Mouse (Mus musculus) liver, embryonic 14 days (tissue): Measurements from ENCODE around the gene Atg2a. TPM values are rescaled to one million over a fixed set of nuclear protein-coding genes. Genes with fewer than 3 reads are reported as not detected.

Experiments used
- polyA plus RNA-seq: library from polyadenylated mRNA; depleted of rRNA; stranded (reverse); fragments of >200 nt; gene quantifications from 2 replicates; pipeline ENCODE4 v1.2.3, GENCODE M21; 2012; rRNA removed

Atg2a gene
- 4.1 and 5.0 TPM in 2 replicates for polyA plus RNA-seq

GRCm38 (mm10) chr19:6241274-6242107 lies at the start of gene Atg2a:
Atg2a (plus strand) TSS chr19:6241668.

DNA sequence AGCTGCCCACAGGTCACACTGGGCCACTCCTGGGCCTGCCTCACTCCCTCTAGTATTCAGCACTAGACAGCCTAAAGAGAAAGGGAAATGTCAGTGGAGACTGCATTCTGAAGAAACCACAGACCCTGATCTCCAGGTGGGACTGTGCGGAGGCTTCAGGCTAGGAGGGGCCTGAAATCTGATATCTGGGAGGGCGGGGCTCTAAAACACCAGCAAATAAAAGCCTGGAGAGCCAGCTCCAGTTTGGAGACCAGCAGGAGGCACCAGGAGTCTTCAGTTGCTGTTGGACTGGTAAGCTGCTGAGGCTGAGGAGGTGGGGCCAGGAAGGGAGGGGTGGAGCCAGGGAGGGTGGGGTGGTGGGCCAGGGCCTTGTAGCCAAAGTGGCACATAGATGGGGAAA lies 15.3 kb upstream of the Atg2a start, which contains the start of gene Gpha2:
Gpha2 (plus strand) TSS at position 246 of the 400 bp plus-strand sequence.

DNA sequence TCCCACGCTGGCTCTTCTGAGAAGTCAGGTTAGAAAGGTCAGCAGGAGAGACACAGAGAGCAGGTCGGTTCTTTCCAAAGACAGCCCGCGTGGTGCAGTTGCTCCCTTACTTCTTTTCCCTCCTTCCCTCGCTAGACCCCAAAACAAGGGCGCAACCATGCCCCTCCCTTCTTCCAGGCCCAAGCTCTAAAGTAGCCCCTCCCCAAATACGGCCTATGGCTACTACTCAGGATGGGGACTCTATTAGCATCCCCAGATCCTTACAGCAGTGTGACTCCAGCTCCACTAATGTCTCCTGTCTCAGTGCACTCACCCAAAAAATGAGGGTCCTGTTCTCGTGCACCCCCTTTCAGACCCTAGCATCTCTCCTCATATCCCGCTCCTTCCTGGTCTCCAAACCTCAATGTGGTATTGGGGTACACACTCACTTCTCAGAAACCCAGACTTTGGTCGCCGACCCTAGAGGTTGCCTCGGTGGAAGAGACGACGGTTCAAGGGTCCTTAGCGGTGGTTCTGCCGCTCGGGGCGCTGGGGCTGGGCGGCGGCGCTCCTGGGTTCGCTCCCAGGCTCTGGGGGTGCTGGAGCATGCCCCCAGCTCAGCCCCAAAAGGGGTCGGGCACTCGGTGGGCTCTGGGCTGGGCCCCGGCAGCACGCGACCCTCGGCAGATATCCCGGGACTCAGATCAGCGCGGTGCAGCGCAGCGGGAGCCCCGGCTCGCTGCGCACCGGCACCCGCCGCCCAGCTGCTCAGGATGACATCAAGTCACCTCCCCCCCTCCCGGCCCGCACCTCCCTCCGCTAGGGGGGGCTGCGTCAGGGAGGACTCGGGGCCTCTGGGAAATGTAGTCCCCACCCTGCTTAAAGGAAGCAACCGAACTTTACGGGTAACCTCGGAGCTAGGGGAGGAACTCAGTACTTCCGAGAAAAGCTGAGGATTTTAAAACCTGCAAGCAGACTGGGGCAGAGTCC lies 6.1 kb upstream of the Atg2a start, which contains the start of gene Ppp2r5b:
Ppp2r5b (minus strand) TSS at position 789 of the 969 bp plus-strand sequence.

DNA sequence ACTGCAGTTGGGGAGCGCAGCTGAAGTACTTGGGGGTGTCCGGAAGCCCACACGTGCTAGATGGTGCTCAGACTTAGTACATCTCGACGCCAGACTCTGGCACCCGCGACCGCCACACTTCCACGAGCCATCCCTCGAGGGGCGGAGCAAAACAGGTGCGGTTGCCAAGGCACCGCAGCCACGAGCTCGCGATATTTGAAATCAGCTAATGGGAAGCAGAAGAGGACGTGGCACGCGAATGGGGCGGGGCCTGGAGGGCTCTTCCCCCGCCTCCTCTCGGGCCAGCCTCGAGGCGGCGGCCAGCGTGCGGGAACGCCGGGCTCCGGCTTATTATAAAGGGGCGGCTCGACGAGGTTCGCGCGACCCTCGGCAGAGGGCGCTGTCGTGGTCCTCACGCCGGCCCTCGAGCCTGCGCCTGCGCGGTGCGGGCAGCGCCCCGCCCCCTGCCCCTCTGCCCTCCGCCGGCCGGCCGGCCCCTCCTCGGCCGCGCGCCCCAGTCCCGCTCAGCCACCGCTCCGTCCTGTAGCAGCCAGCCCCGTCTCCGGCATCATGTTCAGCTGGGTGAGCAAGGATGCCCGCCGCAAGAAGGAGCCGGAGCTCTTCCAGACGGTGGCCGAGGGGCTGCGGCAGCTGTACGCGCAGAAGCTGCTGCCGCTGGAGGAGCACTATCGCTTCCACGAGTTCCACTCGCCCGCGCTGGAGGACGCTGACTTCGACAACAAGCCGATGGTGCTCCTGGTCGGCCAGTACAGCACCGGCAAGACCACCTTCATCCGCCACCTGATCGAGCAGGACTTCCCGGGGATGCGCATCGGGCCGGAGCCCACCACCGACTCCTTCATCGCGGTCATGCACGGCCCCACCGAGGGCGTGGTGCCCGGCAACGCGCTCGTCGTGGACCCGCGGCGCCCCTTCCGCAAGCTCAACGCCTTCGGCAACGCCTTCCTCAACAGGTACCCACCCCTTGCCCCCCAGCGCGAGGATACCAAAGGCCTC lies 35.3 kb downstream of the Atg2a start, which contains the start of gene Ehd1:
Ehd1 (plus strand) TSS at position 300 of the 996 bp plus-strand sequence.

DNA sequence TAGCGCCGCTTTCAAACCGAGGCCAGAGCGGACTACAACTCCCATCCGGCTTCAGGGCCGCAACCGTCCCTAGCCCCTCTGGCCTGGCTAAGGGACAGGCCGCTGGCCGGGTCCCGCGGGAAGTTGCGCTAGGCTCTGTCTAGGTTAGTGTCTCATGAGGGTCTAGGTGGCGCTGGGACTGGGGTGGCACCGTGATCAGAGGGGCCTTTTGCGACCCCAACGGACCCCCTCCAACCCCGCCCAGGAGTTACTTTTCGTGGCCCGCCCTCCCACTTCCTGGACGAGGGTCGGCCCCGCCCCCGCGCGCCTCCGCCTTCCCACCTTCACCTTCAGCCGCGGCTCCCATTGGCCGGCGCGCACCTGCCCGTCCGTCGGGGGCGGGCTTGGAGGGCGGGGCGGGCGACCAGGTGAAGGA lies 64.7 kb downstream of the Atg2a start, which contains the start of gene Cdc42bpg:
Cdc42bpg (plus strand) TSS at position 320 of the 415 bp plus-strand sequence.

Other genes with a start within 250 kb of the Atg2a start
- 24.8 and 29.9 TPM in 2 replicates for gene Capn1, start 225.8 kb upstream of the Atg2a start, polyA plus RNA-seq
- 8.8 and 11.9 TPM in 2 replicates for gene Syvn1, start 195.1 kb upstream of the Atg2a start, polyA plus RNA-seq
- 28.3 and 34.1 TPM in 2 replicates for gene Mrpl49, start 183.9 kb upstream of the Atg2a start, polyA plus RNA-seq
- 961 and 1,008 TPM in 2 replicates for gene Fau, start 183.8 kb upstream of the Atg2a start, polyA plus RNA-seq
- gene Znhit2, start 180.5 kb upstream of the Atg2a start, polyA plus RNA-seq: 13.5 and 15.6 TPM in 2 replicates
- 29.2 and 36.4 TPM in 2 replicates for gene Tm7sf2, start 173.3 kb upstream of the Atg2a start, polyA plus RNA-seq
- gene Vps51, start 164.4 kb upstream of the Atg2a start, polyA plus RNA-seq: 20.8 and 25.0 TPM in 2 replicates
- 0.06 TPM in 1 of 2 replicates, not detected in the other for gene Tmem262, start 161.6 kb upstream of the Atg2a start, polyA plus RNA-seq
- gene Gm28374, start 159.4 kb upstream of the Atg2a start, polyA plus RNA-seq: 0.17 and 0.19 TPM in 2 replicates
- gene Zfpl1, start 156.7 kb upstream of the Atg2a start, polyA plus RNA-seq: 17.3 and 21.2 TPM in 2 replicates
- 22.5 and 26.6 TPM in 2 replicates for gene Cdca5, start 156.7 kb upstream of the Atg2a start, polyA plus RNA-seq
- gene AC131692.1, start 147.2 kb upstream of the Atg2a start, polyA plus RNA-seq: 0.50 and 0.53 TPM in 2 replicates
- 4.2 and 4.4 TPM in 2 replicates for gene Naaladl1, start 135.9 kb upstream of the Atg2a start, polyA plus RNA-seq
- 15.7 and 17.5 TPM in 2 replicates for gene Sac3d1, start 123.0 kb upstream of the Atg2a start, polyA plus RNA-seq
- 37.2 and 41.0 TPM in 2 replicates for gene Snx15, start 113.4 kb upstream of the Atg2a start, polyA plus RNA-seq
- gene Batf2, start 100.7 kb upstream of the Atg2a start, polyA plus RNA-seq: 0.27 and 0.37 TPM in 2 replicates
- gene Arl2, start 100.1 kb upstream of the Atg2a start, polyA plus RNA-seq: 22.1 and 23.4 TPM in 2 replicates
- gene Majin, start 57.3 kb upstream of the Atg2a start, polyA plus RNA-seq: not detected in 2 replicates
- gene Gpha2, start 15.3 kb upstream of the Atg2a start, polyA plus RNA-seq: 0.07 and 0.08 TPM in 2 replicates
- 2.7 and 2.8 TPM in 2 replicates for gene Ppp2r5b, start 5.8 kb upstream of the Atg2a start, polyA plus RNA-seq
- 64.9 and 71.3 TPM in 2 replicates for gene Ehd1, start 35.1 kb downstream of the Atg2a start, polyA plus RNA-seq
- gene Cdc42bpg, start 64.8 kb downstream of the Atg2a start, polyA plus RNA-seq: 2.0 TPM in 2 replicates
- 16.2 and 19.2 TPM in 2 replicates for gene Men1, start 93.3 kb downstream of the Atg2a start, polyA plus RNA-seq
- 13.7 and 16.5 TPM in 2 replicates for gene Map4k2, start 99.5 kb downstream of the Atg2a start, polyA plus RNA-seq
- 48.0 and 61.2 TPM in 2 replicates for gene Sf1, start 122.0 kb downstream of the Atg2a start, polyA plus RNA-seq
- 1.5 and 1.7 TPM in 2 replicates for gene Pygm, start 142.7 kb downstream of the Atg2a start, polyA plus RNA-seq
- 69.5 and 79.2 TPM in 2 replicates for gene Rasgrp2, start 157.7 kb downstream of the Atg2a start, polyA plus RNA-seq
- 0.31 and 0.40 TPM in 2 replicates for gene Nrxn2, start 177.1 kb downstream of the Atg2a start, polyA plus RNA-seq